12 mouse cellular contexts compared by ENCODE assay signal in genomic region chr8:124394951-124395350, GRCm38 (mm10). TPM values are rescaled to one million over a fixed set of nuclear protein-coding genes. Genes with fewer than 3 reads are reported as not detected.
"Had no signal": no experiment of that assay in that cellular context is flagged by ENCODE, and none has a peak within 500 bp of the region (broad histone marks: within the 10 kb centered on the region; RNA-seq: fewer than 3 reads in every experiment).

No protein-coding gene starts in this region.

- H3K4me3 ChIP-seq: limb, embryonic 15.5 days; liver, embryonic 12.5 days; midbrain, embryonic 15.5 days; neural tube, embryonic 12.5 days had no signal

- H3K4me1 ChIP-seq: liver, embryonic 12.5 days; midbrain, embryonic 15.5 days; neural tube, embryonic 12.5 days had no signal

- H3K9me3 ChIP-seq: limb, embryonic 15.5 days; liver, embryonic 12.5 days; midbrain, embryonic 15.5 days; neural tube, embryonic 12.5 days had no signal

- H3K4me2 ChIP-seq: limb, embryonic 15.5 days; liver, embryonic 12.5 days; midbrain, embryonic 15.5 days; neural tube, embryonic 12.5 days had no signal

- H3K27ac ChIP-seq: hindbrain, postnatal 0 days; kidney, postnatal 0 days; limb, embryonic 15.5 days; liver, embryonic 12.5 days; midbrain, embryonic 15.5 days; neural tube, embryonic 12.5 days had no signal

- H3K27me3 ChIP-seq: limb, embryonic 15.5 days; liver, embryonic 12.5 days; midbrain, embryonic 15.5 days; neural tube, embryonic 12.5 days had no signal

- DNase-seq: kidney, adult 11 months; kidney, adult 9 months; kidney, postnatal 36 days; thymus, postnatal 4 days had no signal

- H3K36me3 ChIP-seq: limb, embryonic 15.5 days; liver, embryonic 12.5 days; midbrain, embryonic 15.5 days; neural tube, embryonic 12.5 days had no signal

- ATAC-seq: hindbrain, postnatal 0 days; liver, embryonic 12.5 days; midbrain, embryonic 15.5 days had no signal

- H3K9ac ChIP-seq: limb, embryonic 15.5 days; liver, embryonic 12.5 days; midbrain, embryonic 15.5 days; neural tube, embryonic 12.5 days had no signal

RNA-seq across cellular contexts. Expression of gene Pgbd5, which starts 44.5 kb away (rescaled TPM):
- total RNA-seq: monocyte, adult 5-6 weeks; neutrophil, adult 5-6 weeks had no signal
